Mouse (Mus musculus): Measurements from ENCODE around the gene Pcsk2. TPM values are rescaled to one million over a fixed set of nuclear protein-coding genes. Genes with fewer than 3 reads are reported as not detected.
A peak's percentile ranks its signal among the peaks of the same experiment; 100 is the strongest.

The Pcsk2 gene
- polyA plus RNA-seq, 1 experiment from 2014 or later: 1.7 TPM

GRCm38 (mm10) chr2:143832721-143833120 lies 286.8 kb downstream of the Pcsk2 start:
- no peaks in the 10 kb centered on the region for H3K9me3 ChIP-seq (replicated peaks; ENCODE audit: control insufficient read depth, low read length)
- H3K4me1 ChIP-seq (ENCODE audit: control insufficient read depth, insufficient read depth, low read length): no peaks in the 10 kb centered on the region
- H3K27ac ChIP-seq (replicated peaks; ENCODE audit: low read depth, low read length): no peak overlapping the region
- H3K4me2 ChIP-seq (ENCODE audit: low read depth, low read length): no peak overlapping the region
- H3K36me3 ChIP-seq (replicated peaks; ENCODE audit: control insufficient read depth, insufficient read depth, low read depth, low read length): no peaks in the 10 kb centered on the region
- 75% methylated on average over 5 of the region's 5 CpGs for WGBS
- no peak overlapping the region for H3K4me3 ChIP-seq (ENCODE audit: low read depth, low read length)
- no peak overlapping the region for H3K9ac ChIP-seq (replicated peaks; ENCODE audit: low read length)
- DNase-seq (ENCODE audit: low spot score) (no peak), ATAC-seq (replicated peaks; ENCODE audit: insufficient number of reproducible peaks, low FRiP score, low TSS enrichment, low read depth) (no peak)
- H3K27me3 ChIP-seq (ENCODE audit: control insufficient read depth, insufficient read depth, low read length): no peaks in the 10 kb centered on the region

DNA sequence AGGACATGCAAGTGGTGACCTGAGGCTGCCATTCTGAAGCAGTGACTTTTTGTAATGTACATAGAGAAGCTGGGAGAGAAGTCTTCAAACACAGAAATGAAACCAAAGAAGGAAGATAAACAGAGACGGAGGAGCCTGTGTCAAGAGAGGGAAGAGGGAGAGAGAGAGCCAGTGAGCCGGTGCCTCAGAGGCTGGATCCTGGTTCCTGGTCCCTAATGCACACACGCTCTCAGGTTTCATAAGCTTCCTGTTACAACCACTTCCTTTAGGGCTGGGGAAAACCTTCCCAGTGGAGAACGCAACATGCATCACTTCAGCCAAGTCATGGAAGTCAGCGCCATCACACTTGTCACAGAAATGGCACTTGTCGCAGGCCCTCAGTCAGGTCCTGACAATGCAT lies 288.1 kb downstream of the Pcsk2 start:
- 44% methylated on average over 6 of the region's 6 CpGs for WGBS
- H3K36me3 ChIP-seq (replicated peaks; ENCODE audit: control insufficient read depth, insufficient read depth, low read depth, low read length): no peaks in the 10 kb centered on the region

GRCm38 (mm10) chr2:143835820-143836219 lies 289.9 kb downstream of the Pcsk2 start:
- Histone ChIP-seq H3K4me2 (ENCODE audit: low read depth, low read length) (no peak overlapping the region), H3K4me1 (ENCODE audit: control insufficient read depth, insufficient read depth, low read length) (no peaks in the 10 kb centered on the region), H3K27me3 (ENCODE audit: control insufficient read depth, insufficient read depth, low read length) (no peaks in the 10 kb centered on the region), H3K9ac (replicated peaks; ENCODE audit: low read length) (no peak overlapping the region), H3K9me3 (replicated peaks; ENCODE audit: control insufficient read depth, low read length) (no peaks in the 10 kb centered on the region), H3K36me3 (replicated peaks; ENCODE audit: control insufficient read depth, insufficient read depth, low read depth, low read length) (no peaks in the 10 kb centered on the region), H3K4me3 (ENCODE audit: low read depth, low read length) (no peak overlapping the region), H3K27ac (replicated peaks; ENCODE audit: low read depth, low read length) (no peak overlapping the region)
- no peak for DNase-seq (ENCODE audit: low spot score)
- WGBS: 83% methylated on average over 7 of the region's 7 CpGs
- ATAC-seq (replicated peaks; ENCODE audit: insufficient number of reproducible peaks, low FRiP score, low TSS enrichment, low read depth): no peak

More for the DNA sequence above, 288.1 kb downstream of the Pcsk2 start:
- Histone ChIP-seq H3K9ac (replicated peaks; ENCODE audit: low read length) (no peak overlapping the region), H3K9me3 (replicated peaks; ENCODE audit: control insufficient read depth, low read length) (no peaks in the 10 kb centered on the region), H3K27ac (replicated peaks; ENCODE audit: low read depth, low read length) (no peak overlapping the region), H3K4me3 (ENCODE audit: low read depth, low read length) (no peak overlapping the region), H3K4me2 (ENCODE audit: low read depth, low read length) (no peak overlapping the region), H3K4me1 (ENCODE audit: control insufficient read depth, insufficient read depth, low read length) (no peaks in the 10 kb centered on the region), H3K27me3 (ENCODE audit: control insufficient read depth, insufficient read depth, low read length) (no peaks in the 10 kb centered on the region)
- no peak for ATAC-seq (replicated peaks; ENCODE audit: insufficient number of reproducible peaks, low FRiP score, low TSS enrichment, low read depth)
- peak; percentile 49 for DNase-seq (ENCODE audit: low spot score)

DNA sequence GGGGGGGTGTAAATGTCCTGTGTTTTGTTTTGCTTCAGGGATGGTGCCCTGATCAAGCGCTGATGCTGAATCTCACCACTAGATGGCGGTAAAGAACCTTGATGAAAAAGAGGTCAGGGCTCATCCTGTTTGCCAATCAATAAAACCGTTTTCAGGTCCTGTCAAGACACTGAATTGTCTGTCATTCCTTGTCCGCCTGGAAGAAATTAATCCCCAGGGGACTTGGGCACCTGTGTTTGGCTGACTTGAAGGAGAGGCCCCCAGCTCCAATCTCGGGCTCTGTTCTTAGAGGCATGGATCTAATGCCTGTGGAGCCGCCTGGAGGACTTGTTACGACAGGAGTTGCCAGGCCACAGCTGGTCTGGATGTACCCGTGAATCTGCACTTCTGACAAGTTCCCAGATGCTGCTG lies 291.3 kb downstream of the Pcsk2 start:
- H3K4me2 ChIP-seq (ENCODE audit: low read depth, low read length): peak overlapping the region; percentile 19; the same call in 1 of the 2 replicates
- ATAC-seq (replicated peaks; ENCODE audit: insufficient number of reproducible peaks, low FRiP score, low TSS enrichment, low read depth) (0 out of 2 replicates have a peak, but pooled peaks have one; percentile 34), DNase-seq (ENCODE audit: low spot score) (peak; percentile 92)
- no peak overlapping the region for H3K9ac ChIP-seq (replicated peaks; ENCODE audit: low read length)
- no peak overlapping the region for H3K27ac ChIP-seq (replicated peaks; ENCODE audit: low read depth, low read length)
- no peak overlapping the region for H3K4me3 ChIP-seq (ENCODE audit: low read depth, low read length)
- no peaks in the 10 kb centered on the region for H3K36me3 ChIP-seq (replicated peaks; ENCODE audit: control insufficient read depth, insufficient read depth, low read depth, low read length)
- no peaks in the 10 kb centered on the region for H3K4me1 ChIP-seq (ENCODE audit: control insufficient read depth, insufficient read depth, low read length)
- no peaks in the 10 kb centered on the region for H3K9me3 ChIP-seq (replicated peaks; ENCODE audit: control insufficient read depth, low read length)
- no peaks in the 10 kb centered on the region for H3K27me3 ChIP-seq (ENCODE audit: control insufficient read depth, insufficient read depth, low read length)
- under 1% methylated on average over 8 of the region's 8 CpGs for WGBS

DNA sequence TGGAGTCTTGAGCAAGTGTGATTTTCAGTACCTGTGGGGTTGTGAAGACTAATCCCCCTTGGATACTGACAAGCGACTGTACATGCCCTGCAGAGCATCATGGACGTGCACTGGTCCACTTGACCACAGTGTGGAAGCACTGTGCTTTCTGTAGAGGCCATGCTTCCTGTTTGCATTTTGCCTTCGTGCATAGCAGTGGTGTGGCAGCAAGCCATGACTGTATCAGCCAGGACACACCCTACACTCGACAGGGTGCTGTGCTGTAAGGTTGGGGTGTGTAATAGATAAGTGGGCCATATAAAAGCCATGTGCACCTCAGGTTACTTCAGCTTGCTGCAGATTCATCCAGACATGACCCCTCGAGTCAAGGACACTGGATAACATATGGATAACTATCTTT lies 292.7 kb downstream of the Pcsk2 start:
- Histone ChIP-seq H3K4me2 (ENCODE audit: low read depth, low read length) (no peak overlapping the region), H3K4me3 (ENCODE audit: low read depth, low read length) (no peak overlapping the region), H3K4me1 (ENCODE audit: control insufficient read depth, insufficient read depth, low read length) (no peaks in the 10 kb centered on the region), H3K27ac (replicated peaks; ENCODE audit: low read depth, low read length) (no peak overlapping the region), H3K27me3 (ENCODE audit: control insufficient read depth, insufficient read depth, low read length) (no peaks in the 10 kb centered on the region), H3K9me3 (replicated peaks; ENCODE audit: control insufficient read depth, low read length) (no peaks in the 10 kb centered on the region), H3K9ac (replicated peaks; ENCODE audit: low read length) (no peak overlapping the region), H3K36me3 (replicated peaks; ENCODE audit: control insufficient read depth, insufficient read depth, low read depth, low read length) (no peaks in the 10 kb centered on the region)
- DNase-seq (ENCODE audit: low spot score) (no peak), ATAC-seq (replicated peaks; ENCODE audit: insufficient number of reproducible peaks, low FRiP score, low TSS enrichment, low read depth) (no peak)
- 72% methylated on average over 5 of the region's 5 CpGs for WGBS

DNA sequence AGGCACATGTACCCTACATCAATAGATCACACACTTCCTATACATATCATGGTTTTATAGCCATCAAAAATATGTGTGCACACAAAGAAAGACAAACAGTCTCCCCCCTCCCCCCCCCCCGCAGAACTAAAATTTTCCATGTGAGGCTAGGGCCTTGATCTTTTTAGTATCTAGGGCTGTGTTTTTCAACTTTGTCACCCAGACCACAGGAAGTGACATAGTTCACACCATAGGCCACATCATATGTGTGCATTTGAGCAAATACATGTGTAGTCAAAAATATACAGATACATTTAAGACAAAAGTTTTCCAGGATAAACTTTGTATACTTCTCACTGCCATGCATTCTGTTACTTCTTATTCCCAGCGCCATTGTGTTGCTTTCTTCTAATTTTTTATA lies 293.5 kb downstream of the Pcsk2 start:
- Histone ChIP-seq H3K36me3 (replicated peaks; ENCODE audit: control insufficient read depth, insufficient read depth, low read depth, low read length) (no peaks in the 10 kb centered on the region), H3K4me3 (ENCODE audit: low read depth, low read length) (no peak overlapping the region), H3K27me3 (ENCODE audit: control insufficient read depth, insufficient read depth, low read length) (no peaks in the 10 kb centered on the region), H3K27ac (replicated peaks; ENCODE audit: low read depth, low read length) (no peak overlapping the region), H3K9ac (replicated peaks; ENCODE audit: low read length) (no peak overlapping the region), H3K4me2 (ENCODE audit: low read depth, low read length) (no peak overlapping the region), H3K9me3 (replicated peaks; ENCODE audit: control insufficient read depth, low read length) (no peaks in the 10 kb centered on the region), H3K4me1 (ENCODE audit: control insufficient read depth, insufficient read depth, low read length) (no peaks in the 10 kb centered on the region)
- ATAC-seq (replicated peaks; ENCODE audit: insufficient number of reproducible peaks, low FRiP score, low TSS enrichment, low read depth) (no peak), DNase-seq (ENCODE audit: low spot score) (no peak)
- WGBS: 84% methylated on average over 2 of the region's 2 CpGs

- no peak overlapping the region for H3K4me2 ChIP-seq (ENCODE audit: low read depth, low read length)
- H3K36me3 ChIP-seq (replicated peaks; ENCODE audit: control insufficient read depth, insufficient read depth, low read depth, low read length): no peaks in the 10 kb centered on the region
- ATAC-seq (replicated peaks; ENCODE audit: insufficient number of reproducible peaks, low FRiP score, low TSS enrichment, low read depth): no peak
- no peaks in the 10 kb centered on the region for H3K9me3 ChIP-seq (replicated peaks; ENCODE audit: control insufficient read depth, low read length)
- H3K9ac ChIP-seq (replicated peaks; ENCODE audit: low read length): no peak overlapping the region
- no peak for DNase-seq (ENCODE audit: low spot score)
- no peaks in the 10 kb centered on the region; the same call in 1 of the 2 replicates for H3K27me3 ChIP-seq (ENCODE audit: control insufficient read depth, insufficient read depth, low read length)
- no peaks in the 10 kb centered on the region for H3K4me1 ChIP-seq (ENCODE audit: control insufficient read depth, insufficient read depth, low read length)
- no peak overlapping the region for H3K27ac ChIP-seq (replicated peaks; ENCODE audit: low read depth, low read length)
- WGBS: 82% methylated on average over 6 of the region's 6 CpGs
- H3K4me3 ChIP-seq (ENCODE audit: low read depth, low read length): no peak overlapping the region
These were observed 294.9 kb downstream of the Pcsk2 start for GRCm38 (mm10) chr2:143840895-143841294.

- no peaks in the 10 kb centered on the region; the same call in 1 of the 2 replicates for H3K27me3 ChIP-seq (ENCODE audit: control insufficient read depth, insufficient read depth, low read length)
- ATAC-seq (replicated peaks; ENCODE audit: insufficient number of reproducible peaks, low FRiP score, low TSS enrichment, low read depth) (no peak), DNase-seq (ENCODE audit: low spot score) (no peak)
- no peak overlapping the region for H3K4me3 ChIP-seq (ENCODE audit: low read depth, low read length)
- no peaks in the 10 kb centered on the region for H3K4me1 ChIP-seq (ENCODE audit: control insufficient read depth, insufficient read depth, low read length)
- H3K4me2 ChIP-seq (ENCODE audit: low read depth, low read length): no peak overlapping the region
- H3K36me3 ChIP-seq (replicated peaks; ENCODE audit: control insufficient read depth, insufficient read depth, low read depth, low read length): no peaks in the 10 kb centered on the region
- no peaks in the 10 kb centered on the region for H3K9me3 ChIP-seq (replicated peaks; ENCODE audit: control insufficient read depth, low read length)
- WGBS: 82% methylated on average over 7 of the region's 7 CpGs
- H3K9ac ChIP-seq (replicated peaks; ENCODE audit: low read length): no peak overlapping the region
- no peak overlapping the region for H3K27ac ChIP-seq (replicated peaks; ENCODE audit: low read depth, low read length)
These were observed 295.6 kb downstream of the Pcsk2 start for GRCm38 (mm10) chr2:143841536-143841935.

All from embryonic facial prominence, embryonic 11.5 days (tissue).